Mouse (Mus musculus) central nervous system, embryonic 11.5 days (tissue): Measurements from ENCODE around the gene Klf16. TPM values are rescaled to one million over a fixed set of nuclear protein-coding genes. Genes with fewer than 3 reads are reported as not detected.

Source experiments
- polyA plus RNA-seq: library from polyadenylated mRNA; depleted of rRNA; stranded (reverse); fragments of >200 nt; gene quantifications from 2 replicates; pipeline ENCODE4 v1.2.3, GENCODE M21; 2012; rRNA removed

The Klf16 gene
- 10.5 and 12.0 TPM in 2 replicates for polyA plus RNA-seq

DNA sequence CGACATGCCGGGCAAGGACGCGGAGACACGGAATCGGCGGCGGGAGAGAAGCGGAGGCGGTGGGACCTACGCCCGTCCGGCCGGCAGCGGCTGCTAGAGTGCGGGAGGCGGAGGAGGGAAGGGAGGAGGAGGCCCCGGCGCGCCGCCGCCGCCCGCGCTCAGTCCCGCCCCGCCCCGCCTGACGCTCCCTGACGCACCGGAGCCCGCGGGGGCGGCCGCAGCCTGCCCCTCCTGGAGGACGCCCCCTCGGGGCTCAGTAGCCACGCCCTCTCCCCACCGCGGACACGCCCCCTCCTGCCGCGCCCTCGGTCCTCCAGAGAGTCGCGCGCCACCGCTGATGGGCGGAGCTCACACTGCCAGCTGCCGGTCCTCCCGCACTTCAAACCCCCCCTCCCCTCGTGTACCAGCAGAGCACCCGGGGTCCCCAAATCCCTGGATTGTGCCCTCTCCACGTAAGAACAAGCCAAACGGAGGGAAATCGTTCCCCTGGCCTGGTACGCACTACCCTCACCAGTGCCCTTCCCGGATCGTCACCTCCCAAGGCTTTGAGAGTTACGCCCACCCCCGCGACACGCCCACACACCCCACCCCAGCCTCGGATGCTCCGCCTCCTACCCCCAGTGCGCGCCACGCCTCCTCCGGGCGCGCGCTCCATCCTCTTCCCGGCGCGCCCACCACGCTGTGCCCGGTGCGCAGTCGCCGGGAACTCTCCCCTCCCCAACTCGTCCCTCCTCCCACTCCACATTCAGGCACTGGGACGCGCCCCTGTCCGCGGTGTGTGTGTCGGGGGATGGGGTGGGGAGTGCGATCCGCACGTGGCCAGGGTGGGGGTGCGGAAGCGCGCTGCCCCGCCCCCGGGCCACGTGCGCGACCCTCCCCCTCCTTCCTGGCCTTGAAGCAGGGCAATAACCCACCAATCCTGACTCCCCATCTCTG is at the start of gene Klf16:
Klf16 (minus strand) TSS at position 127 of the 936 bp plus-strand sequence.

DNA sequence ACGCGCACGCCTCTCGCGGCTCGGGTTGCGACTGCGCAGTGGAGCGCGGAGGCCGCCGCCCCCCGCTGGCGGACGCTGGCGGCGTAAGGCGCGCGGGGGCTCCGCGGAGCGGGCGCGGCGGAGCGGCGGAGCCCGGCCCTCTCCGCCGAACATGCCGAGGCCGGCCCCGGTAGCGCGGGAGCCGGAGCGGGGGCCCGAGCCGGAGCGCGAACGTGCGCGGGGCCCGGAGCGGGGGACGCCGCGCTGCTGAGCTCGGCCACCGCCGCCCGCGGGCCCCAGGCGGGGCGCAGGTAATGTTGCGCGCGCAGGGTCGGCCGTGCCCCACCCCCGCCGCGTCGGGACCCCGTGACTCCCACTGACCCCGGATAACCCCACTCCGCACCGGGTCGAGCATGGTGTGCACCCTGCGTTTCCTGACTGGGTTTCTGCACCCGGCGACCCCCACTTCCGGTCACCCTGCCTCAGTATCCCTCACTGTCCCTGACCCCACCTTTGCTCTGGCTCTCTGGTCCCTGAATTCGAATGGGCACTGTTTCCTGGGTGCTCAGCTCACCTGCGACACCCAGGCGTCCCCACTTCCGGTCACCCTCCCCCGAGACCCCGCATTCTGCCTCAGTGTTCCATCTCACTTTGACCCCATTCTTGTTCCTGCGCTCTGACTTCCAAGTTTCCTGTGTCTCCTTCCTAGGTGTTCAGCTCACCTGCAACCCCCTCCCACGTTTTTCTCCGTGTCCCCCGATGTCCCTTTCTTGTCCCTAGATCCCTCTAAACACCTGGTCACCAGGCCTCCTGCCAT is 45.7 kb upstream of the Klf16 start, which contains the start of gene Csnk1g2:
Csnk1g2 (plus strand) TSS at position 178 of the 796 bp plus-strand sequence.

DNA sequence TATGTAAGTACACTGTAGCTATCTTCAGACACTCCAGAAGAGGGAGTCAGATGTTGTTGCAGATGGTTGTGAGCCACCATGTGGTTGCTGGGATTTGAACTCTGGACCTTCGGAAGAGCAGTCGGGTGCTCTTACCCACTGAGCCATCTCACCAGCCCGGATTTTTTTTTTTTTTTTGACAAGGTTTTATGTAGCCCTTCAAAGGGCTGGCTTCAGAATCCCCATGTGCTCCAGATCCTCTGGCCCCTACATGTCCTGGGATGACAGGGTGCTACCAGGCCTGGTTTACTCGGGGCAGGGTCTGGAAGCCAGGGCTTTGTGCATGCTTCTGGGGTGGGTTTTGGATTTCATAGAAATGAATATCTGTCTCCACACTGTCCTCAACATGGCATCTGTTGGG is 28.6 kb upstream of the Klf16 start, which contains the start of gene Gm49322:
Gm49322 (plus strand) TSS at position 301 of the 400 bp plus-strand sequence.

DNA sequence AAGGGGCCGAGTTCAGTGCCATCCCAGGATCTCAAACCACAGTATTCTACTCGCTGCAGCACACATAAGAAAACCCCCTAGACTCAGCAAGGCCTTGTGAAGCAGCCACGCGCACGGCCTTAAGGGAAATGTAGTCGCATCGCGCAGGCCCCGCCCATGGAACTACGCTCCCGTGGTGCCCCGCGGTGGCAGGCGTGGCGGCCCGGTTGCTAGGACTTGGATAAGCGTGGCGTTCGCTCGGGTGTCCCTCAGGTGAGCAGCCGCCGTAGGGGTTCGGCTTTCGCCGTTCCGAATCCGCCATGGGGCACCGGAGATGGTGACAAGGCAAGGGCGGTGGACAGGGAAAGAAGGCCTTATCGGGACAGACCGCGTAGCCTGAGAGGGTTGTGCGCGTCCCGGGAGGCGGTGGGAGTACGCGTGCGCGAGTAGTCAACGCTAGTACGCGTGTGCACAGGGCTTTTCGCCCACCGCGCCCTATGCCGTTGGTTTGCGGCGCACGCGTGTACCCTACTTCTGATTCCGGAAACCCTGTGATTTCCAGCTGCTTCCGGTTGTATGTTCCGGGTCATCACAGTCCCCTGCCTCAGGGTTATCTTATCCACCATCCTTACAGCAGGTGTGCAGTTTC is 25.7 kb upstream of the Klf16 start, which contains the start of the genes Scamp4 and Adat3:
Scamp4 (plus strand) TSS at position 175 of the 628 bp plus-strand sequence.
Adat3 (plus strand) TSS at position 183 of the 628 bp plus-strand sequence.

DNA sequence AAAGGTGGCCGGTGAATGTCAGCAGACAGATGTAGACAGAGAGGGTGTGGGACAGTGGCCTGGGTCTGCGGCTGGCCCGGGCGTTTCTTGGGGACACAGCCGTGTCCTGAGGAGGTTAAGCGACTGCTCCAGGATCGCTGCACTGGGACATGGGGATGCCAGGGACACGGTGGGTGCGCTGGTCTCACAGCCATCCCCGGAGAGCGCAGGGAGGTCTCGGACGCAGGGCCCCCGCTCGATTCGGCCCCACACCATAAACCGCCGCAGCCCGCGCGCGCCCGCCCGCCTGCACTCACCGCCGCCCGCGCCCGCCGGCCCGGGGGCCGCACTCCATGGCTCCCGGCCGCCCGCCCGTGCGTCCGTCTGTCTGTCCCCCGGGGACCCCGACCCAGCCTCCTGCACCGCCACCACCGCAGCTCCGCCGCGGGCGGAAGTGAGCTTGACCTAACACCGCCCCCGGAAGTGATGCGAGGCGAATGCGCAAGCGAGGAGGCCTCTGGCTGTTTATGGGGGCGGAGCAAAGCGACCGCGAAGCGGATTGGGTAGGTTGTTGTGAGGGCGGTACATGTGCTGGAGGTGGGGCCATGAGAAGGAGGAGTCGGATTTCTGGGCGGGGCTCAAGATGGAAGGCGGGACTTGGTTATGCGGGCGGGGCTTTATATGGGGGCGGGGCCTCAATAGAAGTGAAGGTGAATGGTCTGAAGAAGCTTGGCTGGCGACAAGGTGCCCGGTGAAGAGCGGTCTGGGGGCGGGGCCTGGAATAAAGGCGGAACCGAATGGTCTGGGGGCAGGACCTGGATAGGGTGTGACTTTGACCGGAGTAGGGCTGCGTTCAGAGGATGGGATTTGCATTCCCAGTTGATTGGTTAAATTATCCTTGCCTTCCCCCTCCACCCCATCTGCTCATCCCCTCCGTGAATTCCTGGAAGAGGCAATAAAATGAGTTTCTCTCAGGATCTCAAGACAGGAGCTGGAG is 13.0 kb upstream of the Klf16 start, which contains the start of gene Abhd17a:
Abhd17a (minus strand) TSS at position 463 of the 976 bp plus-strand sequence.

DNA sequence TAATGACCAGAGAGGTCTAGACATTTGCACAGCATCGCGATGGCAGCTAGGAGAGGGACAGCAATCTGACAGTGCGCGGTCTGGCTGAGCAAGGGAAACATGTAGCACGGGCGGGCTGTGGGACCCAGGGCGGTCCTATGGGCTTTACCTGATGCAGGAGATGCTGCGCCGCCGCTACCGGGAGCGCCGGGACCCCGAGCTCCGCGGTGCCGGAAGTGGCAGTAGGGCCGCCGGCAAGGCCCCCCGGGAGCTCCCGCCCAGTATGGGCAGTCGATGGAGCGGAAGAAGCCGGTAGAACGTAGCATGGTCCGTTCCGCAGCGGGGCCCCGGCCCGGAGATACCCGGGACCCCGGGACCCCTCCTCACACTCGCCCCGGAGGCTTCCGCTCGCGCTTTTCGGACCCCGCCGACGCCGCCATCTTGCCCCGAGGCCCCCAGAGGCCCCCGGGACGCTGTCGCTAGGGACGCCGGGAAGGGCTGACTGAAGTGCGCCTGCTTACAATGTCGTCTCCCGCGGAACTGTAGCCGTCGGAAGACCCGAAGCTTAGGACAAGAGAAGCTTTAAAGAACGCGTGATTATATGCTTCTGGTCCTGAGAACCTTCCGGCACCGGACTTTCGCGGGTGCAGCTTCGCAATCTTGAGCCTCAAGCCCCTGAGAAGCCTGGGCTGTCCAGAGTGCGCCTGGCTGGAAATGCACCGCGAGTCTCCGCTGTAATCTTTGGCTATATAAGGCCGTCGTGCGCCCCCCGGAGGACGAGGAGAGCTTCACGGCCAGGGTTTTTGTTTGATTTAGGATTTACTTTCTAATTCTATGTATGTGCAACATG is 15.8 kb downstream of the Klf16 start, which contains the start of gene Rexo1:
Rexo1 (minus strand) TSS at position 445 of the 829 bp plus-strand sequence.

DNA sequence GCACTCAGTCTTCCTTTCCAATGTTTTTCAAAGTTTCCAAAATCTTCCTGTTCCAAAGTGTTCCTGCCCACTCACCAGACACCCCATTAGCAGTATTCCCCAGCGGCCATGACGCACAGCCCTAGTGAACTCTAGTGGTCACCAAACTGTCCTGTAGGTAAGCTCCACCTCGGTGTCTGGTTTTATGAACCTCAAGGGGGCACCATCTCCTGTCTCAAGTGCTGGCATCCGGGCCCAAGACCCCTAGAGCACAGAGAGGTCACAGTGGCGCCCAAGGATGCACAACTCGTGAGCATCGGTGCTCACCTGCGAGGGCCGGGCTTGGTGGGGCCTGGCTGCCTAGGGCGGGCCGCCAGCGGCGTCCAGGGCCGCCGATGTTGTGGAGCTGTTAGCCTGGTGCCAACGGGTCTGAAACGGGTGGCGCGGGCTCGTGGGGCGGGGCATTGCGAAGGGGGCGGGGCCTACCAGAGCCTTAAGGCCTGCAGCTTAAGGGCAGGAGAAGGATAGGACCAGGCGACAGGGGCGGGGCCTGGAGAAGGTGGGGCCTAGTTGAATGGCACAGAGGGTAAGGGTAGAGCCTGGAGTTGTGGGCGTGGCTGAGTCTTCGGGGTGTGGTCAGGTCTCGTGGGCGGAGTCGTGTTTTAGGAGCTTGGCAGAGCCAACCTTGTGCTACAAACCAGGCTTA is 38.3 kb downstream of the Klf16 start, which contains the start of gene Atp8b3:
Atp8b3 (minus strand) TSS at position 415 of the 685 bp plus-strand sequence.

Other genes with a start within 250 kb of the Klf16 start
- 3.1 and 4.9 TPM in 2 replicates for gene Pcsk4, start 247.8 kb downstream of the Klf16 start, polyA plus RNA-seq
- 2.0 and 3.5 TPM in 2 replicates for gene Reep6, start 247.4 kb downstream of the Klf16 start, polyA plus RNA-seq
- 0.52 and 0.75 TPM in 2 replicates for gene Adamtsl5, start 228.9 kb downstream of the Klf16 start, polyA plus RNA-seq
- gene Plk5, start 220.9 kb downstream of the Klf16 start, polyA plus RNA-seq: 0.26 and 0.29 TPM in 2 replicates
- 57.7 and 74.4 TPM in 2 replicates for gene Mex3d, start 189.7 kb downstream of the Klf16 start, polyA plus RNA-seq
- 289 and 353 TPM in 2 replicates for gene Mbd3, start 177.8 kb downstream of the Klf16 start, polyA plus RNA-seq
- 428 and 554 TPM in 2 replicates for gene Uqcr11, start 170.5 kb downstream of the Klf16 start, polyA plus RNA-seq
- gene Tcf3, start 143.7 kb downstream of the Klf16 start, polyA plus RNA-seq: 222 and 230 TPM in 2 replicates
- 5.6 and 6.1 TPM in 2 replicates for gene Onecut3, start 82.5 kb downstream of the Klf16 start, polyA plus RNA-seq
- gene Atp8b3, start 38.2 kb downstream of the Klf16 start, polyA plus RNA-seq: 0.43 and 0.58 TPM in 2 replicates
- gene Rexo1, start 15.8 kb downstream of the Klf16 start, polyA plus RNA-seq: 43.3 and 54.8 TPM in 2 replicates
- gene Abhd17a, start 13.0 kb upstream of the Klf16 start, polyA plus RNA-seq: 97.0 and 107 TPM in 2 replicates
- gene Scamp4, start 25.6 kb upstream of the Klf16 start, polyA plus RNA-seq: 48.7 and 54.0 TPM in 2 replicates
- gene Adat3, start 25.6 kb upstream of the Klf16 start, polyA plus RNA-seq: 9.7 and 11.8 TPM in 2 replicates
- 5.1 and 5.9 TPM in 2 replicates for gene Gm49322, start 28.7 kb upstream of the Klf16 start, polyA plus RNA-seq
- gene Csnk1g2, start 45.5 kb upstream of the Klf16 start, polyA plus RNA-seq: 169 and 230 TPM in 2 replicates
- gene Btbd2, start 79.8 kb upstream of the Klf16 start, polyA plus RNA-seq: 65.9 and 84.8 TPM in 2 replicates
- 86.7 and 103 TPM in 2 replicates for gene Mknk2, start 100.8 kb upstream of the Klf16 start, polyA plus RNA-seq
- gene Mob3a, start 124.7 kb upstream of the Klf16 start, polyA plus RNA-seq: 21.9 and 34.8 TPM in 2 replicates
- 24.8 and 32.5 TPM in 2 replicates for gene Izumo4, start 124.9 kb upstream of the Klf16 start, polyA plus RNA-seq
- gene Ap3d1, start 164.9 kb upstream of the Klf16 start, polyA plus RNA-seq: 112 and 113 TPM in 2 replicates
- gene Dot1l, start 177.9 kb upstream of the Klf16 start, polyA plus RNA-seq: 55.5 and 55.9 TPM in 2 replicates
- 101 and 144 TPM in 2 replicates for gene Sf3a2, start 220.9 kb upstream of the Klf16 start, polyA plus RNA-seq
- gene Plekhj1, start 221.3 kb upstream of the Klf16 start, polyA plus RNA-seq: 107 and 143 TPM in 2 replicates
- gene Amh, start 227.9 kb upstream of the Klf16 start, polyA plus RNA-seq: 1.3 and 1.4 TPM in 2 replicates
- 1.2 and 1.5 TPM in 2 replicates for gene Jsrp1, start 236.2 kb upstream of the Klf16 start, polyA plus RNA-seq
- gene Oaz1, start 249.3 kb upstream of the Klf16 start, polyA plus RNA-seq: 668 and 753 TPM in 2 replicates